Mouse (Mus musculus) heart, postnatal 0 days (tissue): Measurements from ENCODE around the gene Olfml2b.

ENCODE experiments used
- CTCF ChIP-seq: IDR thresholded peaks from 2 replicates; pipeline ENCODE4 v1.5.1; 2016; ENCODE audit warnings: antibody characterized with exemption, control low read depth, low read depth
- EP300 ChIP-seq: IDR thresholded peaks from 2 replicates; pipeline ENCODE4 v1.6.1; 2016; ENCODE audit warnings: antibody characterized with exemption, low read depth

- no peak for TF ChIP-seq CTCF
- TF ChIP-seq EP300, result no peak
Observed at GRCm38 (mm10) chr1:170709034-170709433, 64.7 kb downstream of the Olfml2b start.
